Mouse (Mus musculus) heart, postnatal 0 days (tissue): ENCODE data around the gene Dbnl. TPM values are rescaled to one million over a fixed set of nuclear protein-coding genes. Genes with fewer than 3 reads are reported as not detected.
A peak's percentile ranks its signal among the peaks of the same experiment; 100 is the strongest.

ENCODE experiments used
- ATAC-seq: fragments of 200-750 bp; cut with Nextera tagmentation; 2 replicates; pipeline ENCODE4 v1.8.0; 2017; ENCODE audit warnings: low read depth, moderate number of reproducible peaks, moderate library complexity; ENCODE audit not compliant: insufficient read depth
- DNase-seq: peaks from one replicate; pipeline ENCODE4 v3.0.0-alpha.2; 2016; ENCODE audit warnings: low spot score
- H3K27ac ChIP-seq: fragments of 300-500 bp; sonication (generic); 2 replicates; pipeline ENCODE4 v1.5.1; 2014; ENCODE audit warnings: low read depth, mild to moderate bottlenecking
- H3K27me3 ChIP-seq: fragments of 300-500 bp; sonication (generic); 2 replicates; pipeline ENCODE4 v1.6.1; 2014; ENCODE audit warnings: low read length, mixed read lengths; ENCODE audit not compliant: control insufficient read depth, insufficient read depth
- H3K36me3 ChIP-seq: fragments of 300-500 bp; sonication (generic); replicated peaks from 2 replicates; pipeline ENCODE4 v1.6.1; 2014; ENCODE audit warnings: low read length, mixed read lengths; ENCODE audit not compliant: control insufficient read depth, insufficient read depth
- H3K4me1 ChIP-seq: fragments of 300-500 bp; sonication (generic); 2 replicates; pipeline ENCODE4 v1.6.1; 2014; ENCODE audit warnings: antibody characterized with exemption; ENCODE audit not compliant: control insufficient read depth, insufficient read depth
- H3K4me2 ChIP-seq: fragments of 300-500 bp; sonication (generic); 2 replicates; pipeline ENCODE4 v1.6.1; 2014; ENCODE audit warnings: low read depth, mild to moderate bottlenecking, low read length, moderate library complexity
- H3K4me3 ChIP-seq: fragments of 300-500 bp; sonication (generic); 2 replicates; pipeline ENCODE4 v1.5.1; 2014; ENCODE audit warnings: low read depth, low read length
- H3K9ac ChIP-seq: fragments of 300-500 bp; sonication (generic); replicated peaks from 2 replicates; pipeline ENCODE4 v1.6.1; 2014; ENCODE audit warnings: low read depth, low read length, mixed read lengths
- H3K9me3 ChIP-seq: fragments of 300-500 bp; sonication (generic); replicated peaks from 2 replicates; pipeline ENCODE4 v1.6.1; 2016; ENCODE audit warnings: low read length; ENCODE audit not compliant: control insufficient read depth
- CTCF ChIP-seq: IDR thresholded peaks from 2 replicates; pipeline ENCODE4 v1.5.1; 2016; ENCODE audit warnings: antibody characterized with exemption, control low read depth, low read depth
- EP300 ChIP-seq: IDR thresholded peaks from 2 replicates; pipeline ENCODE4 v1.6.1; 2016; ENCODE audit warnings: antibody characterized with exemption, low read depth
- WGBS: fragments of 180-500 bp; shearing (Covaris S2); extraction: QIAGEN DNeasy Blood & Tissue Kit; methylation state at CpG from one replicate; pipeline ENCODE4 v1.1.7; 2014; 5-methylcytosine and 5-hydroxymethylcytosine counted together
- polyA plus RNA-seq: library from polyadenylated mRNA; unstranded; fragments of >200 nt; fragmentation: Nextera tagmentation; extraction: Ambion mirVana; gene quantifications from 2 replicates; pipeline ENCODE4 v1.2.1, GENCODE M21; 2015
- total RNA-seq: library from RNA; depleted of rRNA; stranded (reverse); fragments of >200 nt; gene quantifications from 2 replicates; pipeline ENCODE4 v1.2.3, GENCODE M21; 2014; ENCODE audit warnings: low replicate concordance

Dbnl gene
- total and polyA plus RNA-seq, 2 experiments from 2014 or later: 32.1 to 45.2 TPM

GRCm38 (mm10) chr11:5766019-5766418 is 22.3 kb upstream of the Dbnl start:
- Histone ChIP-seq H3K4me3 (no peak overlapping the region), H3K4me2 (no peak overlapping the region), H3K9ac (no peak overlapping the region), H3K27me3 (no peaks in the 10 kb centered on the region), H3K36me3 (peaks cover 21% of the 10 kb centered on the region), H3K27ac (no peak overlapping the region), H3K9me3 (no peaks in the 10 kb centered on the region), H3K4me1 (peaks cover 3% of the 10 kb centered on the region; the same call in 1 of the 2 replicates)
- no peak for DNase-seq
- WGBS: 53% methylated on average over 6 of the region's 6 CpGs
- no peak for ATAC-seq
- no peak for TF ChIP-seq EP300
- TF ChIP-seq CTCF: no peak

- Histone ChIP-seq H3K4me1 (no peaks in the 10 kb centered on the region), H3K36me3 (peaks cover 13% of the 10 kb centered on the region), H3K4me2 (no peak overlapping the region), H3K9ac (no peak overlapping the region), H3K27me3 (no peaks in the 10 kb centered on the region), H3K27ac (no peak overlapping the region), H3K9me3 (no peaks in the 10 kb centered on the region), H3K4me3 (no peak overlapping the region)
- peak; percentile 45 for TF ChIP-seq CTCF
- no peak for TF ChIP-seq EP300
- 83% methylated on average over 2 of the region's 2 CpGs for WGBS
- no peak for ATAC-seq
- DNase-seq: no peak
These were observed 9.8 kb upstream of the Dbnl start for GRCm38 (mm10) chr11:5778481-5778880.

DNA sequence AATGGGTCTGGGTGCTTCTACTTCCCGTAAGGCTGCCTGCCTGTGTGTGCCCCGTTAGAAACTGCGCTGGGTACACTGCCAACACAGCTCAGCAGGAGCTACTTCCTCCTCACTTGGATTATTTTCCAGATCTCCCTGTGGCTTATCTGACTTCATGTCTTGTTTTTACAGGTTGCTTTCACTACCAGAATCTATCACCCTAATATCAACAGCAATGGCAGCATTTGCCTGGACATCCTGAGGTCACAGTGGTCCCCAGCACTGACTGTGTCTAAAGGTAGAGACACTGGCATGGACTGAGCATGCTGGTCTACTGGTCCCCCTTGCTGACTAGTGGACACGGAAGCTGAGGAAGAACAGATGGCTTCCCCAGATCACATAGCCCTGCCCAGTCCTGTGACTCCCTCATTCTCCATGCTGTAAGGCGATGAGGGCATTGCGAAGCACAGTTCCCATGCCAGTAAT is 8.2 kb upstream of the Dbnl start:
- Histone ChIP-seq H3K4me3 (no peak overlapping the region), H3K36me3 (peaks cover 13% of the 10 kb centered on the region), H3K27me3 (no peaks in the 10 kb centered on the region), H3K9me3 (no peaks in the 10 kb centered on the region), H3K4me1 (no peaks in the 10 kb centered on the region), H3K4me2 (no peak overlapping the region), H3K27ac (no peak overlapping the region), H3K9ac (no peak overlapping the region)
- WGBS: 80% methylated on average over 6 of the region's 6 CpGs
- no peak for ATAC-seq
- DNase-seq: no peak
- TF ChIP-seq CTCF (no peak), EP300 (no peak)

- Histone ChIP-seq H3K36me3 (peaks cover 13% of the 10 kb centered on the region), H3K27me3 (no peaks in the 10 kb centered on the region), H3K4me3 (no peak overlapping the region), H3K9me3 (no peaks in the 10 kb centered on the region), H3K9ac (no peak overlapping the region), H3K4me2 (no peak overlapping the region), H3K4me1 (peaks cover 2% of the 10 kb centered on the region), H3K27ac (no peak overlapping the region)
- DNase-seq (no peak), ATAC-seq (no peak)
- peak; percentile 45 for TF ChIP-seq CTCF
- TF ChIP-seq EP300: no peak
- 34% methylated on average over 8 of the region's 8 CpGs for WGBS
These were observed 5.9 kb upstream of the Dbnl start for GRCm38 (mm10) chr11:5782199-5782944.

DNA sequence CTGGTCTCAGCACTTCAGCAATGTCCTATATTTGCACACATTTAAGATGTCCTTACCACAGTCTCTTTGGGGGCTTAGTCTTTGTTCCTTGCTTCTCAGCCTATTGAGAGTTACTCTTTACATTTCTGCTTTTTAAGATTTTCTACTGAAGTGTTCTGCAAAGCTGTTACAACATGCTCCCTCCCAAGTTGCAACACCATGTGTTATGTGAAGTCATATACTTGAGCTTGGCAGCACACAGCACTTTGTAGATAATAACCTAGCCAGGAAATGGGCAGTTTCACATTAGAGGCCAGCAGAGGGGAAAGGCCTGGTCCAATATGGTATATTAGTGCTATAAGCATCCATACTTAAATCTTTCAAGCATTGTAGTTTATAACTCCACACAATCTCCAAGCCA is 2.6 kb upstream of the Dbnl start:
- TF ChIP-seq CTCF: no peak
- no peak for TF ChIP-seq EP300
- H3K4me3 ChIP-seq: no peak overlapping the region
- no peaks in the 10 kb centered on the region for H3K9me3 ChIP-seq
- no peak overlapping the region for H3K4me2 ChIP-seq
- H3K27me3 ChIP-seq: no peaks in the 10 kb centered on the region
- peaks cover 17% of the 10 kb centered on the region for H3K4me1 ChIP-seq
- H3K9ac ChIP-seq: no peak overlapping the region
- 0 out of 2 replicates have a peak, but pooled peaks cover 9% of the 10 kb centered on the region for H3K36me3 ChIP-seq
- ATAC-seq (no peak), DNase-seq (no peak)
- H3K27ac ChIP-seq: no peak overlapping the region

- H3K36me3 ChIP-seq: peaks cover 15% of the 10 kb centered on the region
- 39% methylated on average over 8 of the region's 8 CpGs for whole genome bisulfite sequencing
- peak overlapping the region; percentile 78 for H3K4me3 ChIP-seq
- no peaks in the 10 kb centered on the region for H3K9me3 ChIP-seq
- peaks cover 17% of the 10 kb centered on the region for H3K4me1 ChIP-seq
- peak overlapping the region; percentile 77 for H3K9ac ChIP-seq
- DNase-seq (no peak), ATAC-seq (no peak)
- H3K4me2 ChIP-seq: peak overlapping the region; percentile 80
- peak overlapping the region; percentile 94 for H3K27ac ChIP-seq
- TF ChIP-seq EP300 (no peak), CTCF (no peak)
- H3K27me3 ChIP-seq: no peaks in the 10 kb centered on the region
These were observed 625 bp upstream of the Dbnl start for GRCm38 (mm10) chr11:5787671-5788055.
